Mouse (Mus musculus) heart, embryonic 13.5 days (tissue): ENCODE measurements around the gene Supt3. TPM values are rescaled to one million over a fixed set of nuclear protein-coding genes. Genes with fewer than 3 reads are reported as not detected.

Experiments used
- ATAC-seq: fragments of 200-750 bp; cut with Nextera tagmentation; 2 replicates; pipeline ENCODE4 v1.8.0; 2017; ENCODE audit warnings: moderate TSS enrichment; ENCODE audit not compliant: insufficient number of reproducible peaks, low FRiP score, low TSS enrichment; ENCODE audit errors: extremely low read depth
- H3K27ac ChIP-seq: fragments of 300-500 bp; sonication (generic); replicated peaks from 2 replicates; pipeline ENCODE4 v1.5.1; 2015; ENCODE audit warnings: moderate library complexity, mild to moderate bottlenecking, inconsistent platforms
- H3K27me3 ChIP-seq: fragments of 300-500 bp; sonication (generic); replicated peaks from 2 replicates; pipeline ENCODE4 v1.6.1; 2015; ENCODE audit warnings: mild to moderate bottlenecking, inconsistent platforms
- H3K36me3 ChIP-seq: fragments of 300-500 bp; sonication (generic); 2 replicates; pipeline ENCODE4 v1.6.1; 2015; ENCODE audit warnings: mild to moderate bottlenecking, inconsistent platforms
- H3K4me1 ChIP-seq: fragments of 300-500 bp; sonication (generic); 2 replicates; pipeline ENCODE4 v1.6.1; 2015; ENCODE audit warnings: inconsistent platforms
- H3K4me2 ChIP-seq: fragments of 300-500 bp; sonication (generic); 2 replicates; pipeline ENCODE4 v1.6.1; 2015; ENCODE audit warnings: inconsistent platforms, mild to moderate bottlenecking, moderate library complexity
- H3K4me3 ChIP-seq: fragments of 300-500 bp; sonication (generic); 2 replicates; pipeline ENCODE4 v1.5.1; 2015; ENCODE audit warnings: moderate library complexity, mild to moderate bottlenecking, inconsistent platforms
- H3K9ac ChIP-seq: fragments of 300-500 bp; sonication (generic); 2 replicates; pipeline ENCODE4 v1.6.1; 2015; ENCODE audit warnings: inconsistent platforms, mild to moderate bottlenecking, moderate library complexity
- H3K9me3 ChIP-seq: fragments of 300-500 bp; sonication (generic); 2 replicates; pipeline ENCODE4 v1.6.1; 2016; ENCODE audit warnings: inconsistent platforms
- WGBS: fragments of 180-500 bp; shearing (Covaris S2); methylation state at CpG from one replicate; pipeline ENCODE4 v1.1.7; 2015; ENCODE audit warnings: mixed read lengths; 5-methylcytosine and 5-hydroxymethylcytosine counted together
- polyA plus RNA-seq: library from polyadenylated mRNA; unstranded; fragments of >200 nt; fragmentation: Nextera tagmentation; extraction: Ambion mirVana; gene quantifications from 2 replicates; pipeline ENCODE4 v1.2.1, GENCODE M21; 2015

The Supt3 gene
- 20.5 and 21.5 TPM in 2 replicates for polyA plus RNA-seq

DNA sequence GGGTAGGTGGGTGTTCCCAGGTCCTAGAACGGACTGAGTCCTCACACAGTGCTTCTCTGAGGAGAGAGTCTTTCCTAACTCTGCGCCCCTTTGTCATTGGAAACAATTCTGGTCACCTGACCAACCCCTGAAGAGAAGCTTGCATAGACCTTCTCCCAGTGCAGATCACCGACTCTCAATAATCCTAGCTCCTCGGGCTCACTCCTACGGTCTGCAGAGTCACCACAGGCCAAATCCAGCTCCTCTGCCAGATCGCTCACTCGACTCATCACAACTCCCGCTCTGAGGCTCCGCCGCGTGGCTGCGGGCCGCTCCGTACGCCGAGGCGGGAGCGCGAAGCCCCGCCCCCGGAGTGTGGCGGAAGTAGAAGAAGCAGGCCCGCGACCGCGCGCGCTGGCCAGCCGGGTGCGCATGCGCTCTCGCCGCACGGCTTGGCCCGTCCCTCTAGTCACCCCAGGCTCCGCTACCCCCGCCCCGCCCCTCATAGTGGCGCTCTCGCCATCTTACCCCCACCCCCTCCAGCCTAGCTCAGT lies at the start of gene Supt3:
Gene Supt3 (plus strand): TSS at position 415 of the 533 bp plus-strand sequence.
- peak; percentile 91 for ATAC-seq
- Histone ChIP-seq H3K9me3 (no peaks in the 10 kb centered on the region), H3K4me2 (peak within 1 kb of the TSS; percentile 82), H3K4me3 (peak within 1 kb of the TSS; percentile 91), H3K36me3 (no peaks in the 10 kb centered on the region), H3K9ac (peak within 1 kb of the TSS; percentile 98), H3K27me3 (no peaks in the 10 kb centered on the region), H3K4me1 (peaks cover 16% of the 10 kb centered on the region; the same call in 1 of the 2 replicates), H3K27ac (peak within 1 kb of the TSS; percentile 90)
- under 1% methylated on average over 37 of the region's 40 CpGs for WGBS

DNA sequence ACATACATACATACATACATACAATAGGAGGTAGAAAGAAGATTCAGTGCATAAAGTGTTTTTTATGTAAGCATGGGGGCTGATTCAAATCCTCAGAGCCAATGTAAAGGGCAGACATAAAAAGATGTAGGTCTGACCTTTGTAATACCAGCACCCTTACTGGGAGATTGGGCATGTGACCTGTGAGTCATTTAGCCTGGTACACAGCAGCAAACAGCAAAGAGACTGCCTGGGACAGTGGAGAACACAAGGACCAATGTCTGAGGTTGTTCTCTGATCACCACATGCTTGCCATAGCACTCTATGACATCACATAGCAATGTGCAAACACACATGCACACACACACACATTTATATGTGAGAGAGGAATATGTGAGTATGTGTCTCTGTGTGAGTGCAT lies 49.3 kb upstream of the Supt3 start:
- Histone ChIP-seq H3K4me1 (no peaks in the 10 kb centered on the region), H3K9me3 (no peaks in the 10 kb centered on the region), H3K4me2 (no peak overlapping the region), H3K36me3 (no peaks in the 10 kb centered on the region), H3K4me3 (no peak overlapping the region), H3K27ac (no peak overlapping the region), H3K27me3 (peaks cover 36% of the 10 kb centered on the region), H3K9ac (no peak overlapping the region)
- ATAC-seq, result no peak

DNA sequence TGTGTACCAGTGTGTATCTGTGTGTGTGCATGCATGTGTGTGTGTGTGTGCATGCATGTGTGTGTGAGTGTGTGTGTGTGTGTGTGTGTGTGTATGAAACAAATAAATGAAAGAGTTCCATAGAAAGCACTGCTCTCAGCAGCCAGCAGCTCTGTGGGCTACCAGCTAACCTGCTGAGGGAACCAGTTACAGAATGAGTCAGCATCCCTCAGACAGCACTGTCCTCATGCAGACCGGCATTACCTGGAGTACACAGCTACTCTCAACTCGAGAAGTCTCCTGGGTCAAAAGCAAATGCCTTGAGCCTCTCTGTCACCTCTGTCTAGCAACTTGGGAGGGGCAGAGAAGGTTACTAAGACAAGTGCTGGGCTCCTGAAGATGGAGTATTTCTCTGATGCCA lies 48.5 kb upstream of the Supt3 start:
- Histone ChIP-seq H3K4me1 (no peaks in the 10 kb centered on the region), H3K27ac (no peak overlapping the region), H3K4me3 (no peak overlapping the region), H3K36me3 (no peaks in the 10 kb centered on the region), H3K9ac (no peak overlapping the region), H3K9me3 (no peaks in the 10 kb centered on the region), H3K27me3 (peaks cover 42% of the 10 kb centered on the region), H3K4me2 (no peak overlapping the region)
- WGBS, result 41% methylated on average over 2 of the region's 2 CpGs
- no peak for ATAC-seq

DNA sequence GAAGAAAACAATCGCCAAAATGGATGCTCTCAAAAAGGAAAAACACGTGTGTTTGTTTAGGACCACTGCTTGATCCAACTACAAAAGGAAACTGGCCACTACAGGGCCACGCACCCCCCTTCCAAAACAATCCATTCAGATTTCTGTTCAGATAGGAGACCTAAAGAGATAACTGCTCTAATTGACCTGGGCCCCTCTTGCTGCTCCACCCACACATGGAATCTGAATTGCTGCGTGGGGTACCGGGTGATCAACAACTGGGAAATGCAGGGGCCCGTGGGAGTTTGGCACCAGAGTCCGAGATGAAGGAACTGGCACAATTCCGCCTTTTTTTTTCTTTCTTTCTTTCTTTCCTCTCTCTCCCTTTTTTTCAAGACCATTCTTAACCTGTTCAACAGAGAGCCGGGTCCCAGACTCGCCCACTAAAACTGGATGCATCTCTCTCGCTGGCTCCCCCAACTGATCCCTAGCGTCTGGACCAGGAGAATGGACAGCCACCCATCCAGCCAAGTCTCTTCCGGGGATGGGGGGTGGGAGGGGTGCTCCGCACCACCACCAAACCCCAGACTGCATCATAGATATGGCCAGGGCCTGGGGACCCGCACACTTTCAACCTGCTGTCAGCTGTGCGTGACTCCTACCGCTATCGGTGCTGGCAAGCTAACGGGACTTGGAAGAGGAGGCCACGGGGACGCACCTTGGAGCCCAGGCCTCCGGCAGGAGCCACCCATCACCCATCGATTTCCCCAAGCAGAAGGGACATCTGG lies 43.2 kb upstream of the Supt3 start:
- ATAC-seq, result no peak
- 4% methylated on average over 23 of the region's 23 CpGs for WGBS

DNA sequence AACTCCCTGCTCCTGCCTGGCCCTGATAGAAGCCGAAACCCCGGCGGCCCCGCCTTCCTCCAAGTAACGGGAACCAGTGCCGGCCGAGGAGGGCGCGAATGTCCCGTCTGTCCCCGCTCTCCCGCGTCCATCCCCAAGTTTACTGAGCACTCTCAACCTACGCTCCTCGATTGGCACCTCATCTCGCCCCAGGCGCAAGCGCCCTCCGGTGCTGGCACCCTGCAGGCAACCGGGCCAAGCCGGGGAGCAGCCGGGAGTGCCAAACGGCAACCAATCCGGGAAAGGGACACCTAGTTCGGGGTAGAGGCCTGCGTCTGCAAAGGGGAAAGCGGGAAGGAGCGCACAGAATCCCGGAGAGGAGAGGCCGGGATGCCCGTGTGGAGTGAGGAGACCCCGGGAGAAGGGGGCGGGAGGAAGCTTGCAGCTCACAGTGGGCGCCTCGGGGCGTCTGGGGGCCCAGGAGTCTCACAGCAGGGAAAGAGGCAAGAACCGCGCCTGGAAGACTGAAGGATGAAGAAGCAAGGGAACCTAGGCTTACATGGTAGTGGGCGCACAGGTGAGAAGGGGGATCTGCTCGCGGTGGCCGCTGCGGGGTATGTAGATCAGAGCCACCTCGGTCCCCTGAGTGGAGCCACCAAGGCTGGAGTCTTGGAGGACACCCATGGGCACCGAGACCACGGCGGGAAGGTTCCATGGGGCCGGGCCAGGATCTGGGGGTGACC lies 42.3 kb upstream of the Supt3 start:
- peaks cover 37% of the 10 kb centered on the region for H3K4me1 ChIP-seq
- peak overlapping the region; percentile 96 for H3K4me2 ChIP-seq
- no peaks in the 10 kb centered on the region for H3K36me3 ChIP-seq
- no peaks in the 10 kb centered on the region for H3K9me3 ChIP-seq
- H3K9ac ChIP-seq, result peak overlapping the region; percentile 82
- peaks cover 83% of the 10 kb centered on the region for H3K27me3 ChIP-seq
- H3K4me3 ChIP-seq, result peak overlapping the region; percentile 77
- no peak for ATAC-seq
- under 1% methylated on average over 48 of the region's 48 CpGs for WGBS
- no peak overlapping the region for H3K27ac ChIP-seq

More for the DNA sequence above, 43.2 kb upstream of the Supt3 start:
- H3K27ac ChIP-seq, result no peak overlapping the region
- H3K27me3 ChIP-seq, result peaks cover 80% of the 10 kb centered on the region
- H3K9ac ChIP-seq, result peak overlapping the region; percentile 82
- peak overlapping the region; percentile 96 for H3K4me2 ChIP-seq
- H3K36me3 ChIP-seq, result no peaks in the 10 kb centered on the region
- H3K4me3 ChIP-seq, result peak overlapping the region; percentile 77
- H3K9me3 ChIP-seq, result no peaks in the 10 kb centered on the region
- H3K4me1 ChIP-seq, result peaks cover 37% of the 10 kb centered on the region

DNA sequence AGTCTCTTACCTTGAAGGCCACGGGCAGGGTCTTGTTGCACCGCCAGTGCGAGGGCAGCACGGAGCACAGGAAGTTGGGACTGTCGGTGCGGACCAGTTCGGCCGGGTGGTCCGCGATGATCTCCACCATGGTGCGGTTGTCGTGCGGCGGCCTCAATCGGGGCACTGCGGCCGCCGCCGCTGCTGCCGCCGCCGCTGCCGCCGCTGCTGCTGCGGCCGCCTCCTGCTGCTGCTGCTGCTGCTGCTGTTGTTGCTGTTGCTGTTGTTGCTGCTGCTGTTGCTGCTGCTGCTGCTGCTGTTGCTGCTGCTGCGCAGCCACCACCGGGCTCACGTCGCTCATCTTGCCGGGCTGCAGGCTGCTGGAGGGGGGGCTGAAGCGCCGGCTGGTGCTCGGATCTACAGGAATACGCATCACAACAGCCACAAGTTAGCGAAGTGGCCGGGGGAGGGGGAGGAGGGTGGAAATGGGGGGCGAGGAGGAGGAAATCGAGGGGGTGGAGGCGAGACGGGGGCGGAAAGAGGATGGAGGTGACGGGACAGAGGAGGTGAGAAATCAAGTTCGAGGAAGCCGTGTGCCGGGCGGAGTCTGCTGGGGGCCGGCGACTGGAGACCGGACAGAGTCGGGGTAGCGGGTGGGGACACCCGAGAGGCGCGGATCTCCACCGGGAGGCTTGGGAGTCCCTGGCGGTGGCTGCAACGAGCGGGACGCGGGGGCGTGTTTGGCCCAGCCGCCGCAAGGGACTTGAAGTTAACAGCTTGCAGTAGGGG lies 41.5 kb upstream of the Supt3 start:
- H3K4me3 ChIP-seq, result peak overlapping the region; percentile 77
- WGBS, result 1% methylated on average over 48 of the region's 64 CpGs
- no peak; the same call in 1 of the 2 replicates for ATAC-seq
- H3K9me3 ChIP-seq, result no peaks in the 10 kb centered on the region
- peak overlapping the region; percentile 82 for H3K9ac ChIP-seq
- H3K36me3 ChIP-seq, result no peaks in the 10 kb centered on the region
- H3K4me2 ChIP-seq, result peak overlapping the region; percentile 96
- H3K4me1 ChIP-seq, result peaks cover 37% of the 10 kb centered on the region
- no peak overlapping the region for H3K27ac ChIP-seq
- peaks cover 88% of the 10 kb centered on the region for H3K27me3 ChIP-seq

DNA sequence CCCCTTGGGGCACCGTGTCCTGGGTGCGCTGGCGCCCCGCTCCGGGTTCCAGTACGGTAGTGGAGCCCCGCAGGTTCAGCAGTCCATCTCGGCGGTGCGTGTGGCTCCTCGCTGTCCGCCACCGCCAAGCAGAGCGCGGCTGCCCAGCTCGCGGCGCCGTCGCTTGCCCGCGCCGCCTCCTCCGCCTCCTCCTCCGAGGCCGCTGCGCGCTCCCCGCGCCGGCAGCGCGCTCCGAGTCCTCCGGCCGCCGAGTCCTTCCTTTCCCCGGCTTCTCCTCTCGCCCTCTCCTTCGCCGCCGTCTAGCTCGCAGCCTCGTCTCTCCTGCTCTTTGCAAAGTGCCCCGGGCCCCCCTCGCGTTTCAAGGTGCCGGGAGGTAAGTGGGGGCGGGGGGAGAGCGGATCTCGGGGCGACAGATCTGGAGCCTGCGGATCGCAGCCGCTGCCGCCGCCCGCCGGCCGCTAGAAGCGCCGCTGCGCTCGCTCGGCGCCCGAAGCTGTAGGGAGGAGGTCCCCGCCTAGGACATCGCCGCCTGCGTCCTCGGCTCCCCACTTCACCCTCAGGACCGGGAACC lies 40.9 kb upstream of the Supt3 start:
- Histone ChIP-seq H3K9me3 (no peaks in the 10 kb centered on the region), H3K4me3 (peak overlapping the region; percentile 77), H3K4me2 (peak overlapping the region; percentile 96), H3K27me3 (peaks cover 87% of the 10 kb centered on the region), H3K9ac (peak overlapping the region; percentile 82), H3K36me3 (no peaks in the 10 kb centered on the region), H3K4me1 (peaks cover 37% of the 10 kb centered on the region), H3K27ac (no peak overlapping the region)
- peak; percentile 33; the same call in 1 of the 2 replicates for ATAC-seq
- WGBS, result under 1% methylated on average over 63 of the region's 73 CpGs

DNA sequence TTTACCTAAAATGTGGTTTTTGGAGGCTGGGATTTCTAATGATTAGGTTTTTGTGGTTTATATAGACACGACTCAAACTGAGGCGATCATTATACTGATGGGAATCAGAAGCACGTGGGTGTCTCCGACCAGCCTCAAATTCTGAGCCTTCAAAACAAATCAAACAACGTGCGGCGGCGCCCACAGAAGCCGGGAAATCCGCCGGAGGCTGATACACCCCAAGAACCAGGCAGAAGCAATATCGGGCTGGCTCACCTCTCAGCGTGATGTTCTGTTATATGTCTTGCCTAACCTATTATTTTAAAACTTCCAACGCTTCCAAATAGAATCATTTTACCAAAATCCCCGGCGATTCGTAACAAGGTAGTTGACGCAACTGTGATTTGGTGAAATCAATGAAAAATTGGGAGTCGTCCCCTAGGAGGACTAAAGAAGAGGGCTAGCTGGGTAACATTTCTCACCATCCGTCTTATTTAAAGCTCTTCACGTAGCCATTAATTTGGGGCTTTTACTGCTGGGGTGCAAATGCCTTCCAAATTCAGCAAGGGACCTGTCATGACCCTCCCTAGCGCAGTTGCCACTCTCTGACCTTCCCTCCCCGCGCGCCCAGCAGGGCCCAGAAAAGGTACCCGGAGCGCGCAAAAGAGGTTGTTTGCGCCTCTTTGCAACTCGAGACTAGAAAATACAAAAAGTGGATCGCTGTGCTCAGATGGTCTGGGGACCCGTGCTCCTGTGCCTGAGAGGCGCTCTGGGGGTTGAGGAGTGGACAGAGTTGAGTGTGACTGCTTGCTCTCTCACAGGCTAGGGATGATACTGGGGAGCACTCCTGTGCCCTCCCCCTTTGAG lies 39.5 kb upstream of the Supt3 start:
- Histone ChIP-seq H3K27ac (no peak overlapping the region), H3K9me3 (no peaks in the 10 kb centered on the region), H3K36me3 (no peaks in the 10 kb centered on the region), H3K9ac (no peak overlapping the region), H3K4me3 (peak overlapping the region; percentile 77), H3K4me1 (peaks cover 37% of the 10 kb centered on the region), H3K27me3 (peaks cover 79% of the 10 kb centered on the region), H3K4me2 (peak overlapping the region; percentile 59)
- ATAC-seq, result no peak
- WGBS, result under 1% methylated on average over 33 of the region's 33 CpGs

DNA sequence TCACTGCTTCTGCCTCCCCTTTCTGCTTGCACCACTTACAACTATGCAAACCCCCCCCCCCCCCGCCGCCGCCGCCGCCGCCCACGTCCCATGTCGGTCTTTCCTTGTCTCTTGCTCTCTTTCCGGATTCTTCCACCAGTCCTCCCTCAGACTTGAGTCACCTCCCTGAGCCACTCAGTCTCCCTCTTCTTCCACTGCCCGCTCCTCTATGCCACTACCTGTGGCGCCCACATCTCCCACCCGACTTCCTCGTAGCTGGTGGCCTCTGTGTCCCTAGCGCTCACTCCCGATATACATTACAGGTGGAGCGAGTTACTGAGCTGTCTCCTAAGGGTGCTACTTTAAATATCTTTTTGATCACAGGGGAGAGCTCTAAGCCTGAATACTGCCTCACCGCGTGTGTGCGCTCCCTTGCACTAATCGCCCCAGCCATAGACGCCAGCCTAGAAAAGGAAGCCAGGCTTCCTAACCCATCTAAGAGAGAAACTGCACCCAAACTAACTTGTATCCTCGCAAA lies 38.8 kb upstream of the Supt3 start:
- peaks cover 37% of the 10 kb centered on the region for H3K4me1 ChIP-seq
- no peaks in the 10 kb centered on the region for H3K36me3 ChIP-seq
- peak overlapping the region; percentile 77 for H3K4me3 ChIP-seq
- H3K4me2 ChIP-seq, result peak overlapping the region; percentile 59
- no peak overlapping the region for H3K27ac ChIP-seq
- H3K9me3 ChIP-seq, result no peaks in the 10 kb centered on the region
- peaks cover 74% of the 10 kb centered on the region for H3K27me3 ChIP-seq
- WGBS, result 1% methylated on average over 20 of the region's 22 CpGs
- ATAC-seq, result no peak
- no peak overlapping the region for H3K9ac ChIP-seq

DNA sequence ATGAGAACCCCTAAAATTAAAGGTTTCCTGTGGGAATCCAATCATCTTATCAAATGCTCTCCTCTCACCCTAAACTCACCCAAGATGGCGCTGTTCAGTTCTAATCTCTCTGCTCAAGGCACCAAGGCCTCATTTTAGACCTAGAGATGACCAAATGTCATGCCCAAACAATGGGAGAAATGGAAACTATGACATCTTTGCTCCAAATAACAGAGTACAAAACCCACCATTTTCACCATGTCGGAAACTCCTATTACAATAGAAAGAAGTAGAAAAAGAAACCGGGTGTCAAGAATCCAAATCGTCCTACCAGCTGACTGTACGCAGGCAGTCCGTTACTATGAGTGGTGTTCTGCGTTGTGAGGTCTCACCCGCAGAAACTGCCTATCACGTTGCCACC lies 34.7 kb upstream of the Supt3 start:
- Histone ChIP-seq H3K9me3 (0 out of 2 replicates have a peak, but pooled peaks cover 6% of the 10 kb centered on the region), H3K4me2 (no peak overlapping the region), H3K27ac (no peak overlapping the region), H3K4me1 (peaks cover 12% of the 10 kb centered on the region), H3K36me3 (no peaks in the 10 kb centered on the region), H3K27me3 (peaks cover 40% of the 10 kb centered on the region), H3K4me3 (no peak overlapping the region), H3K9ac (no peak overlapping the region)
- ATAC-seq, result no peak
- WGBS, result 82% methylated on average over 9 of the region's 9 CpGs
